Mouse (Mus musculus) large intestine, adult 2 months (tissue): ENCODE measurements around the gene Asic1. TPM values are rescaled to one million over a fixed set of nuclear protein-coding genes. Genes with fewer than 3 reads are reported as not detected.

Source experiments
- DNase-seq: peaks from one replicate; pipeline ENCODE4 v3.0.0-alpha.2; 2012; ENCODE audit warnings: low read depth, low spot score
- WGBS: fragments of 180-500 bp; shearing (Covaris S2); methylation state at CpG from one replicate; pipeline ENCODE4 v1.1.7; 2018; 5-methylcytosine and 5-hydroxymethylcytosine counted together
- polyA plus RNA-seq: library from polyadenylated mRNA; depleted of rRNA; stranded (reverse); fragments of >200 nt; gene quantifications from 2 replicates; pipeline ENCODE4 v1.2.3, GENCODE M21; 2012; rRNA removed

Asic1 gene
- polyA plus RNA-seq, 1 experiment, result 0.61 TPM

DNA sequence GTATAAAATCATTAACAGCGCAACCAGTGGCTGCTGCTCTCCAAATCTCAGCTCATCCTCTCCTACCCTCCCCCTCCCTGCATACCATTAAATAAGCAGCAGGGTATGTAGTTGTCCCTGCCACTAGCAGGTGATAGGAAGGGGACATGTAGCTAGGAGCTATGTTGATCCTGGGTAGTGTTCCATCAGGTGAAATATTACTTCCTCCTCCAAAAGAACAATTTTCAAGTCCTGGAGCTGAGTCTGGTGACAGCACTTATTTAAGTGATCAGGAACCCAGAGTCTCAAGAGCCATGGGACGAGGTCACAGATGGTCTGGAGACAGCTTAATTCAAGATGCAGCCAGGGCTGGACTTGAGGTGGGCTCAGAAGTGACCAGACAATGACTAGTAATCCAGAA lies 65.5 kb downstream of the Asic1 start:
- DNase-seq, result no peak

DNA sequence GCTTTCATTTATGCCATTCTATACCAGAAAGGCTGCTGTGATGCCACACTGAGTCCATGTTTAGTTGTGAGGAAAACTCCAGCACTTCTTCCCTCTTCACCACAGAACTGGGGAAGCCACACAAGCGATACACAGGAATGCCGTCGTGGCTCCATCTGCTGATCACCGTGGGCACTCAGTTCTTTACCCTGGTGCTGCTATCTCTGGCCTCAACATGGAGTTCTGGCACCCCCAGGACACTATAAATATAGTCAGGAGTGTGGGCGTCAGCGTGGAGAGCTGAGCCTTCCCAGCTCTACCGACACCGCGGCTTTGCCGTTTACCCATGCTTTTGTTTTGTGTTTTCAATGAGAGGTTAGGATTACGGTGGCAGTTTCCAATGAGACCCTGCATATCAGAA lies 66.5 kb downstream of the Asic1 start:
- DNase-seq, result no peak
- whole genome bisulfite sequencing, result 89% methylated on average over 11 of the region's 11 CpGs

More for the DNA sequence above, 65.5 kb downstream of the Asic1 start:
- WGBS, result 85% methylated on average over 2 of the region's 2 CpGs

DNA sequence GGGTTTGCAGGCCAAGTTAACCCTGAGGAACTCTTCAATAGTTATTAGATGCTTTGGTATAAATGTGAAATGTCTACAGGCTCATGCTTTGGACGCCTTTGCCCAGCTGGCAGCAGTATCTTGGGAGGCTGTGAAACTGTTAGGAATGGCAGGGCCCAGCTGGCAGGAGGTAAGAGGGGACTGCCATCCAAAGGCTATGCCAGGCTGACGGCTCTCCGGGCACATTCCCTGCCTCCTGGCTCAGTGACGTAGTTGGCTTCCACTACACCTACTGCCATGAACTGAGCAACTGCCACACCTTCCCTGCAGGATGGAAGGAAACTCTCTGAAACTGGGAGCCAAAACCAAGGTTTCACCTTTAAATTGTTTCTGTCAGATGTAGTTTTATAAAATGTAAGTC lies 70.1 kb downstream of the Asic1 start:
- WGBS, result 90% methylated on average over 4 of the region's 4 CpGs
- no peak for DNase-seq

Other genes with a start within 250 kb of the Asic1 start
- 1.3 and 1.6 TPM in 2 replicates for gene Nckap5l, start 212.6 kb upstream of the Asic1 start, polyA plus RNA-seq
- gene Bcdin3d, start 195.6 kb upstream of the Asic1 start, polyA plus RNA-seq, result 6.7 and 7.0 TPM in 2 replicates
- gene Faim2, start 142.2 kb upstream of the Asic1 start, polyA plus RNA-seq, result 0.59 and 0.97 TPM in 2 replicates
- gene Aqp2, start 91.3 kb upstream of the Asic1 start, polyA plus RNA-seq, result not detected in 2 replicates
- gene Aqp5, start 79.6 kb upstream of the Asic1 start, polyA plus RNA-seq, result 0.05 TPM in 2 replicates
- not detected in 2 replicates for gene Aqp6, start 69.0 kb upstream of the Asic1 start, polyA plus RNA-seq
- gene Racgap1, start 18.7 kb upstream of the Asic1 start, polyA plus RNA-seq, result 35.9 and 36.0 TPM in 2 replicates
- 22.3 and 23.9 TPM in 2 replicates for gene Smarcd1, start 31.8 kb downstream of the Asic1 start, polyA plus RNA-seq
- not detected in 2 replicates for gene Gm17349, start 35.1 kb downstream of the Asic1 start, polyA plus RNA-seq
- 116 and 180 TPM in 2 replicates for gene Gpd1, start 47.1 kb downstream of the Asic1 start, polyA plus RNA-seq
- 246 and 278 TPM in 2 replicates for gene Cox14, start 55.2 kb downstream of the Asic1 start, polyA plus RNA-seq
- 13.9 and 15.6 TPM in 2 replicates for gene Cers5, start 102.5 kb downstream of the Asic1 start, polyA plus RNA-seq
- gene Lima1, start 205.1 kb downstream of the Asic1 start, polyA plus RNA-seq, result 42.8 and 81.9 TPM in 2 replicates